Mouse (Mus musculus) spleen, adult 2 months (tissue): Measurements from ENCODE around the gene Igsf3. TPM values are rescaled to one million over a fixed set of nuclear protein-coding genes. Genes with fewer than 3 reads are reported as not detected.
A peak's percentile ranks its signal among the peaks of the same experiment; 100 is the strongest.

Experiments
- DNase-seq, 2 experiments: peaks; one replicate each; pipeline versions ENCODE4 v3.0.0 to v3.0.0-alpha.2; 2012 to 2021; ENCODE audit warnings: low spot score in 2 of 2, low read depth in 1 of 2
- H3K27ac ChIP-seq: fragments of 200-500 bp; 2 replicates; pipeline ENCODE4 v1.5.1; 2012; ENCODE audit warnings: low read length, inconsistent platforms; ENCODE audit not compliant: insufficient read depth
- H3K27me3 ChIP-seq: fragments of 200-500 bp; 2 replicates; pipeline ENCODE4 v1.6.1; 2012; ENCODE audit warnings: mild to moderate bottlenecking, moderate library complexity, low read length, inconsistent platforms; ENCODE audit not compliant: control insufficient read depth, insufficient read depth
- H3K36me3 ChIP-seq: fragments of 200-500 bp; 2 replicates; pipeline ENCODE4 v1.6.1; 2012; ENCODE audit warnings: mild to moderate bottlenecking, low read length, inconsistent platforms; ENCODE audit not compliant: control insufficient read depth, insufficient read depth
- H3K4me1 ChIP-seq: fragments of 200-500 bp; 2 replicates; pipeline ENCODE4 v1.6.1; 2011; ENCODE audit warnings: inconsistent platforms; ENCODE audit not compliant: control insufficient read depth, insufficient read depth, insufficient read length
- H3K4me3 ChIP-seq: fragments of 200-500 bp; 2 replicates; pipeline ENCODE4 v1.5.1; 2011; ENCODE audit warnings: mild to moderate bottlenecking, inconsistent platforms; ENCODE audit not compliant: insufficient read depth, insufficient read length; ENCODE audit errors: extremely low read depth
- CTCF ChIP-seq: fragments of 200-500 bp; IDR thresholded peaks from 2 replicates; pipeline ENCODE4 v1.5.1; 2011; ENCODE audit warnings: mild to moderate bottlenecking, inconsistent platforms; ENCODE audit not compliant: insufficient read depth, insufficient read length, insufficient replicate concordance; ENCODE audit errors: extremely low read depth
- POLR2A ChIP-seq: fragments of 200-500 bp; IDR thresholded peaks from 2 replicates; pipeline ENCODE4 v1.6.1; 2011; ENCODE audit warnings: low read depth, low read length, inconsistent platforms
- WGBS: fragments of 180-500 bp; shearing (Covaris S2); methylation state at CpG from one replicate; pipeline ENCODE4 v1.1.7; 2018; 5-methylcytosine and 5-hydroxymethylcytosine counted together
- polyA plus RNA-seq: library from polyadenylated mRNA; depleted of rRNA; stranded (reverse); fragments of >200 nt; gene quantifications from 2 replicates; pipeline ENCODE4 v1.2.3, GENCODE M21; 2012

Gene Igsf3
- polyA plus RNA-seq, 1 experiment = 1.4 TPM

DNA sequence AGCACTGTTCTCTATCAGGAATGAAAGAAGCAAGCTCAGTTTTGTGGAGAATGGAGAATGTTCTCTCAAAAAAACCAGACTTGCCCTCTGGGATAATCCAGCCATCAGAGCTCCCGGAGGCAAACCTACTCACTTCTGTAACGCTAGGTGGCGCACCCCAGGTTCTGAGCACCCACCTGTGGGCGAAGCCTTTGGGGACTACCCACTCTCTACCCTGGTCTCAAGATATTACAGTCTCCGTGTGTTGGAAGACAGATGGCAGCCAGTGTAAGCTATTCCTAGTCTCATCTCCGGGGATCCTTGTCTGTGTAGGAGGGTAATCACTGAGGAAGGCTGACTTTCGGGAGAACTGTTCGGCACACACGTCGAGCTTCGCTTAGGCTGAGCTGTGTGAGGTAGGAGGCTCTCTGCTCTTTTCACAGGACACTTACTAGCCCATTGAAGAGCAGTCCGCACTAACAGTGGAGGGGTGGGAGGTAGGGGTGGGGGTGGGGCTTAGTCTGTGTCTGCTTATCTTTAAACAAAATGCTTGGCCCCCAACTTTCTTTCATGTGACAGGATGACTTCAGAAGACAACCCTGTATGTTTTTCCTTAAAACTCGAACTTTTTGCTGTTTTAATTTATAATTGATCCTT lies 4.4 kb upstream of the Igsf3 start:
- no peaks in the 10 kb centered on the region for H3K36me3 ChIP-seq
- 49% methylated on average over 13 of the region's 13 CpGs for WGBS
- TF ChIP-seq POLR2A = no peak
- TF ChIP-seq CTCF = peak; percentile 65; the same call in 1 of the 2 replicates
- H3K27ac ChIP-seq = no peak overlapping the region
- peak; percentile 14 to 44 for DNase-seq
- peaks cover 2% of the 10 kb centered on the region; the same call in 1 of the 2 replicates for H3K4me1 ChIP-seq
- no peak overlapping the region for H3K4me3 ChIP-seq
- peaks cover 7% of the 10 kb centered on the region for H3K27me3 ChIP-seq

DNA sequence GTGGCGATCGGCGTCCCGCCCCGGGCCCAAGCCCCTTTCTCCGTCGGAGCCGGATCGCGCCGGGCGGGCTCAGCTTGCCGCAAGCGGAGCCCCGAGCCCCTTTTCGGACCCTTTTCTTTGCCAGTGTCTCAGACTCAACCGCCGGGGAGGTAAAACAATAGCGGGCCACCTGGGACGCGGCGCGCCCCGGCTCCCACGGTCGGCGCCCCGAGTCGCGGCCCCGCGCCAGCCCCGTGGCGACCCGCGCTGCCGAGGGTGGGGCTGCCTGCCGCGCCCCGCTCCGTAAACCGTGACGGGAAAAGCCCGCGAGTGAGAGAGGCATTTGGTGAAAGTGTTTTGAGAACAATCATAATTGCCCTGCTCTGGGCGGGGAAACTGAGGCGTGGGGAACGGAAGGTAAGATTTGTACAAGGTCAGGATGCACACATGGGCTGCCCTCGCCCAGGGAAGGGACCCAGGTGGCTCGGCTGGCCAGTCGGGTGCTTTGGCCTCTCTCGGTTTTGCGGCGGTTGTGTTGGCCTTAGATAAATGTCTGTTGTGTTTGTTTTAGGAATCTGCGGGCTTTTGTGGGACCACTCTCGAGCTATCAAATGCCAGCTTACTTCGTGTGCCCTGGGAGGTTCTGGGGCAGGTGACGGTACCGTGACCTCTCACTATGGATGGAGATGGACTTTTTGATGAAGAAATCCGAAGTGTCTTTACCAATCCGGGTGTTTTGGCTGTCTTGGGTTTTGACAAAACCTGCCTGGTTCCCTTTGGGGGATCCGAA lies 557 bp downstream of the Igsf3 start:
- TF ChIP-seq POLR2A = no peak
- no peak for TF ChIP-seq CTCF
- H3K27ac ChIP-seq = no peak overlapping the region
- H3K27me3 ChIP-seq = peaks cover 12% of the 10 kb centered on the region
- H3K36me3 ChIP-seq = no peaks in the 10 kb centered on the region
- DNase-seq = no peak
- peaks cover 5% of the 10 kb centered on the region for H3K4me1 ChIP-seq
- H3K4me3 ChIP-seq = peak overlapping the region; percentile 56; the same call in 1 of the 2 replicates
- WGBS = 2% methylated on average over 61 of the region's 62 CpGs

GRCm38 (mm10) chr3:101378102-101378501 lies 1.2 kb downstream of the Igsf3 start:
- WGBS = 10% methylated on average over 12 of the region's 12 CpGs
- H3K27me3 ChIP-seq = peaks cover 12% of the 10 kb centered on the region

GRCm38 (mm10) chr3:101379789-101380188 lies 2.9 kb downstream of the Igsf3 start:
- TF ChIP-seq POLR2A (no peak), CTCF (no peak)
- Histone ChIP-seq H3K27ac (no peak overlapping the region), H3K4me1 (peaks cover 5% of the 10 kb centered on the region), H3K27me3 (peaks cover 12% of the 10 kb centered on the region), H3K4me3 (no peak overlapping the region), H3K36me3 (no peaks in the 10 kb centered on the region)
- DNase-seq = no peak
- 84% methylated on average over 4 of the region's 4 CpGs for WGBS

More at GRCm38 (mm10) chr3:101378102-101378501, 1.2 kb downstream of the Igsf3 start:
- no peak overlapping the region for H3K27ac ChIP-seq
- peaks cover 5% of the 10 kb centered on the region for H3K4me1 ChIP-seq
- no peaks in the 10 kb centered on the region for H3K36me3 ChIP-seq
- TF ChIP-seq POLR2A (no peak), CTCF (no peak)
- H3K4me3 ChIP-seq = no peak overlapping the region
- no peak for DNase-seq

DNA sequence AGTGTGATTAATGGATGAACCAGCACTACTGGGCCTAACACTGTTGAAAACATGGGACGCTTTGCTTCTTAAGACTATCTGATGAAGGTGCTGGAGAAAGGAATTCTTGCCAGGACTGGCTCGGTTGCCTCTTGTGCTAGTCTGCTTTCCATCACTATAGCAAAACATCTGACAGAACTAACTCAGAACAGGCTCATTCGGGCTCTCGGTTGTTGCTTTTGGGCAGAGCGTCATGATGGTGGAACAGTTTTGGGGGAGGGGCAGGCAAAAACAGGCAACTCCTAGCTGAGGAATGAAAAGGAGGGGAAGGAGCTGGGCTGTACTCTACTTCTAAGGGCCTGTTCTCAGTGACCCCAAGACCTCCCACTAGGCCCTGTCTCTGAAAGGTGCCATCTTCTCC lies 4.8 kb downstream of the Igsf3 start:
- TF ChIP-seq POLR2A (no peak), CTCF (no peak)
- Histone ChIP-seq H3K27ac (no peak overlapping the region), H3K36me3 (no peaks in the 10 kb centered on the region), H3K4me3 (no peak overlapping the region), H3K4me1 (peaks cover 5% of the 10 kb centered on the region), H3K27me3 (peaks cover 11% of the 10 kb centered on the region)
- 91% methylated on average over 5 of the region's 5 CpGs for WGBS
- DNase-seq = no peak

GRCm38 (mm10) chr3:101382751-101383150 lies 5.9 kb downstream of the Igsf3 start:
- TF ChIP-seq POLR2A = no peak
- no peak for TF ChIP-seq CTCF
- WGBS = 87% methylated on average over 4 of the region's 4 CpGs

GRCm38 (mm10) chr3:101386430-101387016 lies 9.6 kb downstream of the Igsf3 start:
- DNase-seq = no peak
- Histone ChIP-seq H3K4me3 (no peak overlapping the region), H3K27ac (no peak overlapping the region), H3K4me1 (no peaks in the 10 kb centered on the region), H3K36me3 (no peaks in the 10 kb centered on the region), H3K27me3 (no peaks in the 10 kb centered on the region)
- 71% methylated on average over 8 of the region's 8 CpGs for WGBS
- TF ChIP-seq CTCF = no peak
- no peak for TF ChIP-seq POLR2A

More at GRCm38 (mm10) chr3:101382751-101383150, 5.9 kb downstream of the Igsf3 start:
- DNase-seq = no peak
- Histone ChIP-seq H3K36me3 (no peaks in the 10 kb centered on the region), H3K27ac (no peak overlapping the region), H3K27me3 (peaks cover 1% of the 10 kb centered on the region; the same call in 1 of the 2 replicates), H3K4me1 (0 out of 2 replicates have a peak, but pooled peaks cover under 1% of the 10 kb centered on the region), H3K4me3 (no peak overlapping the region)
